Mouse (Mus musculus) forebrain, postnatal 0 days (tissue): ENCODE results near the gene Susd6. TPM values are rescaled to one million over a fixed set of nuclear protein-coding genes. Genes with fewer than 3 reads are reported as not detected.
"Not testable (repeated sequence)": the region's sequence is repeated elsewhere in the genome, so short reads cannot be mapped to it uniquely, and the experiment has no call there.

Experiments used
- ATAC-seq: fragments of 200-750 bp; cut with Nextera tagmentation; 2 replicates; pipeline ENCODE4 v1.8.0; 2017; ENCODE audit warnings: mild to moderate bottlenecking, moderate library complexity
- DNase-seq: peaks from one replicate; pipeline ENCODE4 v3.0.0-alpha.2; 2015
- H3K27ac ChIP-seq: fragments of 300-500 bp; sonication (generic); 2 replicates; pipeline ENCODE4 v1.5.1; 2014; ENCODE audit warnings: low read depth, mild to moderate bottlenecking, antibody characterized with exemption, low read length, moderate library complexity, mixed read lengths
- H3K27me3 ChIP-seq: fragments of 300-500 bp; sonication (generic); 2 replicates; pipeline ENCODE4 v1.6.1; 2014; ENCODE audit warnings: mild to moderate bottlenecking, low read length, mixed read lengths; ENCODE audit not compliant: insufficient read depth
- H3K36me3 ChIP-seq: fragments of 300-500 bp; sonication (generic); 2 replicates; pipeline ENCODE4 v1.6.1; 2014; ENCODE audit warnings: mild to moderate bottlenecking, moderate library complexity; ENCODE audit not compliant: insufficient read depth
- H3K4me1 ChIP-seq: fragments of 300-500 bp; sonication (generic); 2 replicates; pipeline ENCODE4 v1.6.1; 2014; ENCODE audit warnings: antibody characterized with exemption; ENCODE audit not compliant: insufficient read depth
- H3K4me2 ChIP-seq: fragments of 300-500 bp; sonication (generic); 2 replicates; pipeline ENCODE4 v1.6.1; 2014; ENCODE audit warnings: low read depth, mild to moderate bottlenecking, moderate library complexity
- H3K4me3 ChIP-seq: fragments of 300-500 bp; sonication (generic); 2 replicates; pipeline ENCODE4 v1.5.1; 2014; ENCODE audit warnings: low read depth, low read length, mixed read lengths
- H3K9ac ChIP-seq: fragments of 300-500 bp; sonication (generic); 2 replicates; pipeline ENCODE4 v1.6.1; 2014; ENCODE audit warnings: mild to moderate bottlenecking
- H3K9me3 ChIP-seq: fragments of 300-500 bp; sonication (generic); 2 replicates; pipeline ENCODE4 v1.6.1; 2016; ENCODE audit warnings: low read length
- CTCF ChIP-seq: sonication (generic); IDR thresholded peaks from 2 replicates; pipeline ENCODE4 v1.5.1; 2016; ENCODE audit warnings: antibody characterized with exemption, control low read depth, low read depth
- WGBS: fragments of 180-500 bp; shearing (Covaris S2); extraction: QIAGEN DNeasy Blood & Tissue Kit; methylation state at CpG from one replicate; pipeline ENCODE4 v1.1.7; 2014; 5-methylcytosine and 5-hydroxymethylcytosine counted together
- polyA plus RNA-seq: library from polyadenylated mRNA; unstranded; fragments of >200 nt; fragmentation: Nextera tagmentation; extraction: Ambion mirVana; gene quantifications from 2 replicates; pipeline ENCODE4 v1.2.1, GENCODE M21; 2015
- total RNA-seq: library from RNA; depleted of rRNA; stranded (reverse); fragments of >200 nt; gene quantifications from 2 replicates; pipeline ENCODE4 v1.2.3, GENCODE M21; 2014

The Susd6 gene
- total and polyA plus RNA-seq, 2 experiments from 2014 or later, result 8.0 to 15.3 TPM

DNA sequence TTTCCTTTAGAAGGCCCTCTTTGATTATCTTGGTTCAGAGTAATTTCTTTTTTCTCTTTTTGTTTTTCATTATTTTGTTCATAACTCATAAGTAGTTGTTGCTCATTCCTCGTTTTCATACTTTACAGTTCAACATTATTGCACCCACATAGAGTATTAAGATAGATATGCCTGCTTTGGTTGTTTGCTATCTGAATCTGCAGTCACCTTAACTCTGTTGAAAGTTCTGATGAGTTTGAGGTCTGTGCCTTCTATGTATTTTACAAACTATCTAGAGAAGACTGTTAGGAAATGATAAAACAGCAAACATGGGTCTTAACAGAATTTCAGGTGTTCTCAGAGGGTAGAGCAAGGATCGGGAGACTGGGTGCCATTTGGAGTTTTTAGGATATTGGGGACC is 23.1 kb downstream of the Susd6 start:
- TF ChIP-seq CTCF, result no peak
- H3K4me1 ChIP-seq, result 0 out of 2 replicates have a peak, but pooled peaks cover 7% of the 10 kb centered on the region
- 93% methylated on average over 2 of the region's 2 CpGs for WGBS
- no peak overlapping the region for H3K4me3 ChIP-seq
- H3K9ac ChIP-seq, result no peak overlapping the region
- no peak overlapping the region for H3K4me2 ChIP-seq
- no peaks in the 10 kb centered on the region for H3K36me3 ChIP-seq
- ATAC-seq, result no peak
- H3K27me3 ChIP-seq, result no peaks in the 10 kb centered on the region
- no peaks in the 10 kb centered on the region for H3K9me3 ChIP-seq
- DNase-seq, result no peak
- H3K27ac ChIP-seq, result no peak overlapping the region

DNA sequence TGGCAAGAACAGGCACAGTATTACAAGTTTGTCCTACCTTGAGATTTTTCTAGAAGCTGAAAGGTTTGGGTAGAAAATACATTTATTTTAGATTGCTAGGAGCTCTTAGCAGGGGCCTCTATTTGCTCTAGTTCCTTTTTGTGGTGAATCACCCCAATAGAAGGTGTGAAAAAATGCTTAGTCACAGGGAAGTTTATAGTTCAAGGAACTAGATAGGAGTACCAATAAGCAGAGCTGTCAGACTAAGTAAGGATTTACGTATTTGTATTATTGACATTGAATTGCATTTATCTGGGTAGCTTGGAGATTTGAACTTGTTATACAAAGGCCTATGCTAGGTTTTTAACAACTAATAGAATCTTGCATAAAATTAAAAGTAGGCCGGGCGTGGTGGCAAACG is 23.6 kb downstream of the Susd6 start:
- 93% methylated on average over 4 of the region's 4 CpGs for WGBS
- ATAC-seq (no peak), DNase-seq (no peak)
- TF ChIP-seq CTCF, result no peak
- H3K36me3 ChIP-seq, result no peaks in the 10 kb centered on the region
- no peak overlapping the region for H3K4me2 ChIP-seq
- 0 out of 2 replicates have a peak, but pooled peaks cover 7% of the 10 kb centered on the region for H3K4me1 ChIP-seq
- no peak overlapping the region for H3K27ac ChIP-seq
- no peak overlapping the region for H3K9ac ChIP-seq
- no peaks in the 10 kb centered on the region for H3K9me3 ChIP-seq
- no peaks in the 10 kb centered on the region for H3K27me3 ChIP-seq
- H3K4me3 ChIP-seq, result no peak overlapping the region

DNA sequence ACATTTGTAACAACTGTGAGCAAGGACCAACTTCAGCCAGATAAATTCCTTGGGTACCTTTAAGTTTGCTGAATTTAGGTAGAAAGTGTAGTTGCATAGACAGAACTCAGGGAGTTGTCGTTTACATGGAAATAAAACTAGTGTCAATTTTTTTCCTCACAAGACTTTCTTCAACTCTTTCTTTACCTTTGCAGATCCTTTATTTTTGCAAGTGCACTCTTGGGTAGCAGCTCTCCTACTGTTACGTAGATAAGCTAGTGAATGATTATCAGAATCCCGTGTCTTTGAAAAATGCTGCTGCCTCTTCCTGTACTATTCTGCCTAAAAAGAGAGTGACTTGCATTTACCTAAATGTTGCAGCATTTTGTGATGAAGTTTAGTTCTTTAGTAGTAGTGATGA is 24.2 kb downstream of the Susd6 start:
- Histone ChIP-seq H3K4me3 (no peak overlapping the region), H3K9ac (no peak overlapping the region), H3K27me3 (no peaks in the 10 kb centered on the region), H3K36me3 (no peaks in the 10 kb centered on the region), H3K4me2 (no peak overlapping the region), H3K27ac (no peak overlapping the region), H3K9me3 (no peaks in the 10 kb centered on the region), H3K4me1 (0 out of 2 replicates have a peak, but pooled peaks cover 7% of the 10 kb centered on the region)
- DNase-seq (no peak), ATAC-seq (no peak)
- TF ChIP-seq CTCF, result no peak
- 87% methylated on average over 3 of the region's 3 CpGs for WGBS

DNA sequence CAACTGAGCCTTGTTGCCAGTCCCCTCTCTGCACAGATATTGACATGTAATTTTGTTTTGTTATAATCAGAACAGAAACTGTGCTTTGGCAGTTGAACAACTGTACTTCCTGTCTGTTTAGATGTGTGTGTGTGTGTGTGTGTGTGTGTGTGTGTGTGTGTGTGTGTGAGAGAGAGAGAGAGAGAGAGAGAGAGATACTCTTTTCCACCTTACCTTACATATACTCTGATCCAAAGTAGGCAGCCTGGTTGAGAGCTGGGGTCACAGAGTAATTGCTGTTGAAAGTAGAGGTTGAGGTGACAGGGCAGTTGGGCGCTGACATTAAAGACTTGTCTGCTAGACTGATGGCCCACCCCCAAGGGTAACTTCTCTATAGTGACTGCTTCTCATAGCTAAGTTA is 25.0 kb downstream of the Susd6 start:
- no peak overlapping the region for H3K4me3 ChIP-seq
- no peaks in the 10 kb centered on the region for H3K27me3 ChIP-seq
- 79% methylated on average over 1 of the region's 1 CpGs for WGBS
- no peaks in the 10 kb centered on the region for H3K9me3 ChIP-seq
- no peak overlapping the region for H3K27ac ChIP-seq
- H3K36me3 ChIP-seq, result no peaks in the 10 kb centered on the region
- H3K4me2 ChIP-seq, result no peak overlapping the region
- ATAC-seq, result no peak
- H3K9ac ChIP-seq, result no peak overlapping the region
- H3K4me1 ChIP-seq, result 0 out of 2 replicates have a peak, but pooled peaks cover 7% of the 10 kb centered on the region
- DNase-seq, result no peak
- TF ChIP-seq CTCF, result no peak

DNA sequence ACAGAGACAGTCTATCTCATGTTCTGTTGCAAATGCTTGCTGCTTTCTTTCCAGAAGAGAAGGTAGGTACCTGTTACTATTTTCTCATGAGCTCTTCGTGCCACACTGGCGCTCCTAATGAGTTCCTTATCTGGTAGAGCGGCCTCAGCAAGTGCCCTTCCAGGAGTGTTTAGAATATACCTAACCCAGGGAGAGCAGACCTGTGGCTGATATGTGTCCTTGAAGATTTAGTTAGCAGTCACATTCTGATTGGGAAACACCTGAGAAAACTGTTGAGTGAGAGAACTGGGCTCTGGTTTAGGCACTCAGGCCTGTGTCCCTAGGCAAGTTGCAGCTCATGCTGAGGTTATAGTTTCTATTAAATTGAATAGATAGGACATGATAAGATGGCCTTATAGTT is 25.6 kb downstream of the Susd6 start:
- Histone ChIP-seq H3K27me3 (no peaks in the 10 kb centered on the region), H3K4me3 (no peak overlapping the region), H3K27ac (no peak overlapping the region), H3K4me2 (no peak overlapping the region), H3K9ac (no peak overlapping the region), H3K36me3 (no peaks in the 10 kb centered on the region), H3K4me1 (0 out of 2 replicates have a peak, but pooled peaks cover 7% of the 10 kb centered on the region), H3K9me3 (no peaks in the 10 kb centered on the region)
- WGBS, result 89% methylated on average over 3 of the region's 3 CpGs
- DNase-seq (no peak), ATAC-seq (no peak)
- TF ChIP-seq CTCF, result no peak

DNA sequence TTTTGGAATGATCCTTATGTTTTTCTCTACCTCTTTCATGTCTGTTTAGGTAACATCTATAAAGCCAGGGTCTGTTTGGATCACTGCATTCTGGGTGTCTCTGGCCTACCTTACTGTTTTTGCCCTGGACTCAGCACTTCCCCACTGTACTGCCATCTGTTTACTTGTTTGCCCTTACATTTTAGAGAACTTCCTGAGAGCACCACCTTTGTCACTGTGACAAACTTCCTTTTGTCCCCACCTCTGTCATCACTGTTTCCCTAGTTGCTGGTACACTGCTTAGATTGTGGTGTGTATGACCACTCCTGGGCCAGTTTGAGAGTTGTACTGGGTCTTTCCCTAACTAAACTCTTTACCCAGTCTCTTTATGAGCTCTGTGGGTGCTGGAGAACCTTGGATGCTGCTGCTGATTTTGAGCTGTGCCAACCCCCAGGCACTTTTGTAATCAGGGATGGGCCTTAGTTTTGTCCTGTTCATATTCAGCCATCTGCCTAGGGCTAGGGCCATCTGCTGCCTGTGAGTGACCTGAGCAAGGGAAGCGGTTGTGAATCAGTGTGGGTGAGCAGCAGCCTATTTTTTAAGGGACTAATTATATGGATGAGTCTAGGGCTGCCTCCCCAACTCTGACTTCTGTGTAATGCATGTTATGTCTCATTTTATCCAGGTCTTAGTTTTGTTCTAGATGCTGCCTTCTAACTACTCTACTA is 26.2 kb downstream of the Susd6 start:
- Histone ChIP-seq H3K27me3 (no peaks in the 10 kb centered on the region), H3K4me1 (0 out of 2 replicates have a peak, but pooled peaks cover 7% of the 10 kb centered on the region), H3K36me3 (no peaks in the 10 kb centered on the region), H3K27ac (no peak overlapping the region), H3K4me3 (no peak overlapping the region), H3K4me2 (no peak overlapping the region), H3K9ac (no peak overlapping the region), H3K9me3 (no peaks in the 10 kb centered on the region)
- WGBS, result 27% methylated on average over 1 of the region's 1 CpGs
- no peak for ATAC-seq
- DNase-seq, result no peak
- no peak for TF ChIP-seq CTCF

DNA sequence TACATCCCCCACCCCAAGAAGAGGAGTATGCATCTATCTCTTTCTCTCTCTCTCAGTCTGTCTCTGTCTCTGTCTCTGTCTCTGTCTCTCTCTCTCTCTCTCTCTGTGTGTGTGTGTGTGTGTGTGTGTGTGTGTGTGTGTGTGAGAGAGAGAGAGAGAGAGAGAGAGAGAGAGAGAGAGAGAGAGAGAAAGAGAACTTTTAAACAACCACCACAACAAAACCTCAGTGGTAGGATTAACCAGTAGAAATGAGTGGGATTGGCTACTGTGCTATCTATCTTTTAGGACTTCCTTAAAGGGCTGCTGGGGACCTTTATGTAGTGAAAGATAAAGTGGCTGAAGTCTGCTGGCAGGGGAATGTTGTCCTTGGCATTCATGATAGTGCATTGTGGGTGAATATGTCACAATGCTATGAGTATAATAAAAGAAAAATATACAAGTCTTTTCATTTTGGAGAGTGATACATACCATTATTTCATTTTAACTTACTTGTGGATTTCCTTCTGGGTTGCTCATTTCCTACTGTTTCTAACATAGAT is 27.5 kb downstream of the Susd6 start:
- Histone ChIP-seq H3K4me1 (0 out of 2 replicates have a peak, but pooled peaks cover 7% of the 10 kb centered on the region), H3K9me3 (no peaks in the 10 kb centered on the region)
- no peak for DNase-seq

DNA sequence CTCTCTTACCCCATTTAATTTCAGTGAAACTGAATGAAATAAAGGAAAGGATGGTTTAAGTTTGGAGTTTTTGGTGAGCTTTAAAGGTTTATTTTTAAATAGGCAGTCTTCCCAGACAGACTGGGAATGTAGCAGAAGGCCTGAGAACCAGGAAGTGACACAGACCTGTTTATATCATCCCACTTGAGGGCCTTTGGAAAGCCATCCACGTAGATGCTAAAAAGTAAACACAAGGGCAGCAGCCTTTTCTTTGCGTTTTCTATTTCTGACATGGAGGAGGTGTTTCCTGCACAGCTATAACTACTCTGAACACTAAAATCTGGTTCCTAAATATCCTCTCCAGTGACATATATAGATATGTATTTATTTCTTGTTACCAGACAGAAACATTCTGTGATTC is 28.7 kb downstream of the Susd6 start:
- not testable (repeated sequence) for H3K9me3 ChIP-seq, H3K4me1 ChIP-seq, H3K9ac ChIP-seq, H3K36me3 ChIP-seq, H3K4me3 ChIP-seq, DNase-seq, H3K27ac ChIP-seq, H3K27me3 ChIP-seq, H3K4me2 ChIP-seq, ATAC-seq
- 69% methylated on average over 2 of the region's 2 CpGs for WGBS

More for the DNA sequence above, 27.5 kb downstream of the Susd6 start:
- no peak for TF ChIP-seq CTCF
- no peak overlapping the region for H3K4me2 ChIP-seq
- H3K27ac ChIP-seq, result no peak overlapping the region
- no peaks in the 10 kb centered on the region for H3K27me3 ChIP-seq
- no peak overlapping the region for H3K4me3 ChIP-seq
- ATAC-seq, result no peak
- H3K36me3 ChIP-seq, result no peaks in the 10 kb centered on the region
- no peak overlapping the region for H3K9ac ChIP-seq
